Mouse (Mus musculus) E14TG2a.4 (cell line): ENCODE results near the gene Stard10.

Experiments
- H3K27me3 ChIP-seq: 2 replicates; pipeline ENCODE4 v1.6.1; 2014; ENCODE audit warnings: low read length, control low read depth; ENCODE audit not compliant: insufficient read depth
- H3K36me3 ChIP-seq: 2 replicates; pipeline ENCODE4 v1.6.1; 2014; ENCODE audit warnings: low read length, control low read depth; ENCODE audit not compliant: insufficient read depth
- H3K4me1 ChIP-seq: replicated peaks from 2 replicates; pipeline ENCODE4 v1.6.1; 2014; ENCODE audit warnings: low read depth, low read length, control low read depth
- H3K4me3 ChIP-seq: replicated peaks from 2 replicates; pipeline ENCODE4 v1.5.1; 2014; ENCODE audit warnings: mild to moderate bottlenecking, low read length
- H3K9me3 ChIP-seq: 2 replicates; pipeline ENCODE4 v1.6.1; 2014; ENCODE audit warnings: low read length, control low read depth
- CTCF ChIP-seq: conservative IDR thresholded peaks from 2 replicates; pipeline ENCODE4 v1.5.1; 2014; ENCODE audit warnings: low read length
- NANOG ChIP-seq: IDR thresholded peaks from 2 replicates; pipeline ENCODE4 v1.6.1; 2014; ENCODE audit warnings: borderline replicate concordance, low read length, mixed read lengths
- POU5F1 ChIP-seq: IDR thresholded peaks from 2 replicates; pipeline ENCODE4 v1.6.1; 2014; ENCODE audit warnings: low read length, borderline replicate concordance

The Stard10 gene

GRCm38 (mm10) chr7:101329606-101330005 is 12.7 kb downstream of the Stard10 start:
- Histone ChIP-seq H3K9me3 (peaks cover under 1% of the 10 kb centered on the region; the same call in 1 of the 2 replicates), H3K36me3 (no peaks in the 10 kb centered on the region), H3K27me3 (peaks cover 35% of the 10 kb centered on the region), H3K4me1 (peaks cover 7% of the 10 kb centered on the region; the same call in 1 of the 2 replicates), H3K4me3 (no peak overlapping the region)
- no peak for TF ChIP-seq CTCF
- no peak for TF ChIP-seq POU5F1
- no peak for TF ChIP-seq NANOG

GRCm38 (mm10) chr7:101330074-101330840 is 13.4 kb downstream of the Stard10 start:
- Histone ChIP-seq H3K9me3 (peaks cover 7% of the 10 kb centered on the region), H3K4me1 (peaks cover 6% of the 10 kb centered on the region; the same call in 1 of the 2 replicates), H3K4me3 (no peak overlapping the region), H3K36me3 (no peaks in the 10 kb centered on the region), H3K27me3 (peaks cover 28% of the 10 kb centered on the region)
- no peak for TF ChIP-seq NANOG
- TF ChIP-seq POU5F1 = no peak
- TF ChIP-seq CTCF = no peak

GRCm38 (mm10) chr7:101330841-101331173 is 13.9 kb downstream of the Stard10 start:
- H3K27me3 ChIP-seq = peaks cover 27% of the 10 kb centered on the region
- peaks cover 12% of the 10 kb centered on the region for H3K9me3 ChIP-seq
- no peak overlapping the region for H3K4me3 ChIP-seq
- H3K36me3 ChIP-seq = no peaks in the 10 kb centered on the region
- TF ChIP-seq CTCF (no peak), NANOG (no peak), POU5F1 (no peak)
- peaks cover 6% of the 10 kb centered on the region; the same call in 1 of the 2 replicates for H3K4me1 ChIP-seq

GRCm38 (mm10) chr7:101332045-101332831 is 15.4 kb downstream of the Stard10 start:
- TF ChIP-seq CTCF = no peak
- TF ChIP-seq POU5F1 = no peak
- Histone ChIP-seq H3K9me3 (peaks cover 21% of the 10 kb centered on the region), H3K27me3 (peaks cover 20% of the 10 kb centered on the region), H3K36me3 (no peaks in the 10 kb centered on the region), H3K4me3 (no peak overlapping the region), H3K4me1 (peaks cover 6% of the 10 kb centered on the region; the same call in 1 of the 2 replicates)

GRCm38 (mm10) chr7:101335228-101335627 is 18.3 kb downstream of the Stard10 start:
- Histone ChIP-seq H3K9me3 (peaks cover 21% of the 10 kb centered on the region), H3K4me1 (peaks cover 7% of the 10 kb centered on the region; the same call in 1 of the 2 replicates), H3K27me3 (peaks cover 10% of the 10 kb centered on the region), H3K36me3 (no peaks in the 10 kb centered on the region), H3K4me3 (no peak overlapping the region)
- TF ChIP-seq NANOG (no peak), POU5F1 (no peak), CTCF (no peak)

- Histone ChIP-seq H3K4me1 (peaks cover 11% of the 10 kb centered on the region), H3K27me3 (no peaks in the 10 kb centered on the region; the same call in 1 of the 2 replicates), H3K4me3 (no peak overlapping the region), H3K36me3 (no peaks in the 10 kb centered on the region), H3K9me3 (peaks cover 21% of the 10 kb centered on the region)
- no peak for TF ChIP-seq NANOG
- TF ChIP-seq CTCF = no peak
- no peak for TF ChIP-seq POU5F1
These were observed 19.8 kb downstream of the Stard10 start for GRCm38 (mm10) chr7:101336686-101337085.

DNA sequence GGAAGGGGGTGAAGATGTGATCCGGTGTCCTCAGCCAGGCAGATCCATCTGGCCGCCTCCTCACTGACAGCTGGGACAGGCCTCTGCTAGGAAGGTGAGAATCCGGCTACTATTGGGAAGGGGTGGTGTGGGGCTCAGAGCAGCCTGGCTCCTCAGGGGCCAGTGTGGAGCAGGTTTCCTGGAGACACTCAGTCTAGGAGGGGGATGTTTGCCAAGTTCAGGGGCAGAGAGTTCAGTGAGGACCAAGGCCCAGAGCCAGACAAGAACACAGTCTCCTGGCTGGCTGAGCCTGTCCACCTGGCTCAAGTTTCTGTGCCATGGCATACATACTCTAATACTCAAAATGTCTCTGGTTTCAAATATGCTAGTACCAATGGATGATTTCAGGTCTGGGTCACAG is 20.5 kb downstream of the Stard10 start:
- TF ChIP-seq NANOG (no peak), CTCF (no peak), POU5F1 (no peak)
- Histone ChIP-seq H3K4me1 (peaks cover 12% of the 10 kb centered on the region), H3K4me3 (no peak overlapping the region), H3K9me3 (peaks cover 21% of the 10 kb centered on the region), H3K27me3 (no peaks in the 10 kb centered on the region), H3K36me3 (no peaks in the 10 kb centered on the region)

DNA sequence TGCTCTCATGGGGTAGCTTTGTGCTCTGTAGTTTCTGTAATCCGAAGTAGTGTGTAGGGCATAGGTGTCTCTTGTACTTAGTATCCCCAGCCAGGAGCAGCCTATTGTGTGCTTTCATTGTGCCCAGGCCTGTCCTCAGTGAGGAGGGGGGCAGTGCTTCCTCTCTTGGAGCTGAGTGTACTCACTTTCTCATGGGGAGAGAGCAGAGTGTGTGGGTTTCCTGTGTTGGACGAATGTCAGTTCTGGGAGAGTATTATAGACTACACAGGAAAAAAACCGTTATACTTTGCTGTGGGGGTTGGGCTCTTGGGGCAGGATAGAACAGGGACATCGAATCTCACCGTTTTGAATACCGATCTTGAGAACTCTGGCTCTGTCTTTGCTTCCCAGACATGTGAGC is 24.5 kb downstream of the Stard10 start:
- TF ChIP-seq NANOG (no peak), CTCF (no peak), POU5F1 (no peak)
- H3K36me3 ChIP-seq = no peaks in the 10 kb centered on the region
- peaks cover 3% of the 10 kb centered on the region for H3K9me3 ChIP-seq

More for the DNA sequence above, 24.5 kb downstream of the Stard10 start:
- Histone ChIP-seq H3K4me3 (no peak overlapping the region), H3K27me3 (peaks cover 19% of the 10 kb centered on the region; the same call in 1 of the 2 replicates), H3K4me1 (peaks cover 31% of the 10 kb centered on the region)
